Mouse (Mus musculus) embryo, embryonic 9.5 days (tissue): ENCODE results near the gene Dusp19.

Experiments used
- DNase-seq: peaks from one replicate; pipeline ENCODE4 v3.0.0-alpha.2; 2017; ENCODE audit errors: extremely low spot score

Gene Dusp19

GRCm38 (mm10) chr2:80616854-80617737 is at the start of gene Dusp19, which contains the start of gene Nup35:
Dusp19 (plus strand) TSS chr2:80617045.
Nup35 (plus strand) TSS chr2:80617236.
- peak; percentile 90 for DNase-seq

DNA sequence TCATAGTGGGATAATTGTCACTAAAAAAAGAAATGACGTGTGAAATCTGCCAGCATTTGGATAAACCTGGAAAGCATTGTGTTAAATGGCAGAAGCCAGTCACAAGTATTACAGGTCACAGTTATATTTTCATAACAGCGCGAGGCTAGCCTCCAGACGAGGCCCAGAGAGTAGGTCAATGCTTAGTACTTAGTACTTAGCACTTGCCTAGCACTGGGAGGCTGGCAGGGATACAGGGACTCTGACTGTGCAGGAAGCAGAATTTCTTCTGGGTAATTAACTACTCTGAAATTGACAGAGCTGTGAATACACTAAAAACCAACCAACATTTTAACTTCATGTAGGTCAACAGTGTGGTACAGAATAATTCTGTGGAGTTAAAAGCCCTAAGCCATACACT is 49.4 kb upstream of the Dusp19 start:
- no peak for DNase-seq

- no peak for DNase-seq
Observed at GRCm38 (mm10) chr2:80570656-80571055, 46.2 kb upstream of the Dusp19 start.

DNA sequence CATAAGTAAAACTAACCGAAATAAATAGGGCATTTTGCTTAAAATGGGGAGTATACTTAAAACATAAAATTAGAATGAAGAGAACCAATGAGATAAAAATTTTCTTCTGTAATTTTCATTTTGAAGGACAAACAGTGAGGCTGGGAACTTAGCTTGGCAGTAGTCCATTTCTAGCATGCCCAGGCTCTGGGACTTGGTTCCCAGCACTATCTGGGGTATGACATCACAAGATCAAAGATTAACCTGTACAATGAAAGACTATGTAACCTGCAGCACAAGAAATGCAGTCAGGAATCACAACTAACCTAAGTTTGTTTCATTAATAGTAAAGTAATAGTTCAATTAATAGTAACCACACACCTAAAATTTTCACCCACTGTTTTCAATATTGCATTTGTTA is 39.6 kb upstream of the Dusp19 start:
- no peak for DNase-seq

- DNase-seq = no peak
Observed at GRCm38 (mm10) chr2:80579253-80579891, 37.5 kb upstream of the Dusp19 start.

GRCm38 (mm10) chr2:80580311-80580961 is 36.4 kb upstream of the Dusp19 start:
- peak; percentile 45 for DNase-seq

GRCm38 (mm10) chr2:80581043-80581711 is 35.7 kb upstream of the Dusp19 start, which contains the start of gene Nckap1:
Nckap1 (minus strand) TSS chr2:80581380.
- peak; percentile 91 for DNase-seq

GRCm38 (mm10) chr2:80582356-80582755 is 34.5 kb upstream of the Dusp19 start:
- no peak for DNase-seq

DNA sequence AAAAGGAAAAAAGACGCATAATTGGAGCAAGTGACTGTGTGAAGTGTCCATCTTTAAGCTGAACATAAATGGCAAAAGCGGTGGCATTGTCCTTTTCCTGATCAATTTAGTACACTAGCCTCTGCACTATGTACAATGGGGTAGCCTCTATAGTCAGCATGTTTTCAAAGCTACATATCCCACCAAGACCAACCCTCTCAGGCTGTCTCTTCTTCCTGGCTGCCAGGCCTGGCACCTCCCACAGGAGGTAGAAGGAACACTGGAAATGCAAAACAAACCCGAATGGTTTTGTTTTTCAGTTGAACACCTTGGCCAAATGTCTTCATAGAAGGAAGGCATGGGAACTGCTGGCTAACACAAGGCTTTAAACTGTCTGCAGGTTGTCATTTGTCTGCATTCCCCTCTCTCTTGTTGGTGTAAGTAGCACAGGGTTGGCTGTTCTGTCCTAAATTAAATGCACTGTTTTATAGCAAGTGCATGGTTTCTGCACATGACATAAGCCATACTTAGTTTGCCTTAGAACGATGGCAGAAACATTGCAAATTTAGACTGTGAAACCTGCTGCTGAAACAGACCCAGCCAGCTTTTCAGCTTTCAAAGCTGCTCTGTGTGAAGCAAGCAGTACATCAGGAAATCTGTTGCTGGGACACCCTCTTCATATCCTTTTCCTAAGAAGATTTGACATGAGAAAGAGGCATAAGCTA is 22.5 kb upstream of the Dusp19 start:
- DNase-seq = no peak

GRCm38 (mm10) chr2:80596960-80597359 is 19.9 kb upstream of the Dusp19 start:
- no peak for DNase-seq

DNA sequence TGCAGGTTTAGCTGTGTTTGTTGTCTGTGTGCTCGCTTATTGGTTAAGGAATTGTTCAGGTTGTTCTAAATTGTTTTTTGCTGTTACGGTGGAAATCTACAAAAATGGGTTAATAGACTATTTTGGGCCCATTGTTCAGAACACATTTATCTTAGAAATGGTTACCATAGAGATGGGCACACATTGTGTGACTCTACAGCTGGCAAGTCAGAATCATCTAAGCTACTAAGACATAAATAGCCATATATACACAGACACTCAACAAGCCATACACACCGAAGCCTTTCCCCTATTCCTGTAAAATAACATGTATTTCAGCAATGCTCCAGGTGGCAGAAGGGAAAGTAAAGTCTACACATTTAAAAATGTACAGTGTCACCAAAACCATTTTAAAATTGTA is 17.0 kb upstream of the Dusp19 start:
- DNase-seq = no peak

GRCm38 (mm10) chr2:80600611-80601010 is 16.2 kb upstream of the Dusp19 start:
- no peak for DNase-seq

DNA sequence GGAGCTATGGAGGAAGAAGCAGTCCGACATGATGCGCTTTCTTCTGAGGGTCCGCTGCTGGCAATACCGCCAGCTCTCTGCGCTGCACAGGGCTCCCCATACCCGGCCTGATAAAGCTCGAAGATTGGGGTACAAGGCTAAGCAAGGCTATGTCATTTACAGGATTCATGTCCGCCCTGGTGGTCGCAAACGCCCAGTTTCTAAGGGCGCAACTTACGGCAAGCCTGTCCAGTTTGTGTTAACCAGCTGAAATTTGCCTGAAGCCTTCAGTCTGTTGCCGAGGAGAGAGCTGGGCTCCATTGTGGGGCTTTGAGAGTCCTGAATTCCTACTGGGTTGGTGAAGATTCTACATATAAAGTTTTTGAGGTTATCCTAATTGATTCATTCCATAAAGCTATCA is 14.1 kb upstream of the Dusp19 start:
- DNase-seq = no peak

- DNase-seq = no peak
Observed at GRCm38 (mm10) chr2:80603771-80604426, 12.9 kb upstream of the Dusp19 start.

- DNase-seq = no peak
Observed at GRCm38 (mm10) chr2:80612286-80612685, 4.6 kb upstream of the Dusp19 start.

DNA sequence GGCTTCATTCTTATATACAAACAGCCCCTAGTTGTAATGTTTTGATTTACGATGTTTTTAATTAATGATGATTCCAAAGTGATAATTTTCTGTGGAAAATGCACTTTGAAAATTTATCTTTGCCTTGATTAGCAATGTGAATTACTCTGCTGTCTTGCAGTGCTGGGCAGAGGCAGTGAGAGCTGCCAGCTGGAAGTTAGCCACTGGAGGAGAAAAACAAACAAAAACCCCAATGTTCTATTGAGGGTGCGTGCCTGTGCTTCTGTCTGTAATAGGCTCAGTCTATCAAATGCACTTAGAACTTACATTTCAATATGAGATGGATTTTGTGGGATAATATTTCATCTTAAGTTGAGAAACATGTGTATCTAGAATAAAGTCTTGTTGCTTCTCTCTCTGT is 4.0 kb upstream of the Dusp19 start:
- DNase-seq = no peak

- DNase-seq = no peak
Observed at GRCm38 (mm10) chr2:80618991-80619390, 2.1 kb downstream of the Dusp19 start.

GRCm38 (mm10) chr2:80621921-80622320 is 5.1 kb downstream of the Dusp19 start:
- DNase-seq = no peak

DNA sequence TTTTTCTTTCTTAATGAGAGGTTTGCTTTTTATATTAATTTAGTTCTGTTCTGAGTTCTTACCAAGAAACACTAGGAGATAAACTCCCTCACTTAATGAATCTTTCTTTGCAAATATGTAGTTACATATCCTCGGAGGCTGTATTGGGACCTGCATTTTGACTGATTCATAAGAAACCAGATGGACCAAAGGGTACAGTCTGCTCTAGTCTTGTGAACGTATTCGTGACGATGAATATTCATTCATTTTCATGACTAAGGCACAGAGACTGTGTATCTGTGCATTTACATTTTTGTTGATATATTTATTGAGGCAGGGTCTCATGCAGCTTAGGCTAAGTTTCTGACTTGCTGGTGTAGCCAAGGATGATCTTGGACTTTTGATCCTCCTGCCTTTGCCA is 7.7 kb downstream of the Dusp19 start:
- DNase-seq = no peak

GRCm38 (mm10) chr2:80632336-80633026 is 15.6 kb downstream of the Dusp19 start:
- no peak for DNase-seq
